Mouse (Mus musculus) cerebellum, postnatal 10 days (tissue): ENCODE measurements around the gene Tgfbr3l.

Experiments
- DNase-seq, 2 experiments: peaks; one replicate each; pipeline ENCODE4 v3.0.0; 2021; ENCODE audit warnings: mixed read lengths in 2 of 2

The Tgfbr3l gene

GRCm38 (mm10) chr8:4265160-4265914 lies 17.3 kb downstream of the Tgfbr3l start:
- DNase-seq = no peak

GRCm38 (mm10) chr8:4267627-4268026 lies 19.6 kb downstream of the Tgfbr3l start:
- peak; percentile 49 to 56 for DNase-seq

- peak in 1 of 2 experiments; percentile 16 for DNase-seq
Measured at GRCm38 (mm10) chr8:4269609-4270008, 21.6 kb downstream of the Tgfbr3l start.

GRCm38 (mm10) chr8:4275275-4276110 lies 27.5 kb downstream of the Tgfbr3l start, which contains the start of gene Timm44:
Gene Timm44, minus strand, starts transcription at chr8:4275913.
- peak; percentile 99 for DNase-seq

GRCm38 (mm10) chr8:4276111-4276465 lies 28.1 kb downstream of the Tgfbr3l start:
- no peak for DNase-seq

- no peak for DNase-seq
Measured at GRCm38 (mm10) chr8:4292738-4293137, 44.7 kb downstream of the Tgfbr3l start.

GRCm38 (mm10) chr8:4297822-4298221 lies 49.8 kb downstream of the Tgfbr3l start:
- no peak for DNase-seq
